Mouse (Mus musculus) liver, embryonic 14.5 days (tissue): ENCODE measurements around the gene Avpi1. TPM values are rescaled to one million over a fixed set of nuclear protein-coding genes. Genes with fewer than 3 reads are reported as not detected.

ENCODE experiments used
- ATAC-seq: fragments of 200-750 bp; cut with Nextera tagmentation; 2 replicates; pipeline ENCODE4 v1.8.0; 2017; ENCODE audit warnings: moderate number of reproducible peaks, mild to moderate bottlenecking, moderate library complexity; ENCODE audit not compliant: insufficient read depth
- DNase-seq, 3 experiments: peaks; one replicate each; pipeline ENCODE4 v3.0.0-alpha.2; 2012 to 2013; ENCODE audit warnings: low read depth in 3 of 3, low spot score in 3 of 3
- H3K27ac ChIP-seq: fragments of 300-500 bp; sonication (generic); 2 replicates; pipeline ENCODE4 v1.5.1; 2014; ENCODE audit warnings: moderate library complexity, mild to moderate bottlenecking, control low read depth, inconsistent platforms
- H3K27me3 ChIP-seq: fragments of 300-500 bp; sonication (generic); 2 replicates; pipeline ENCODE4 v1.6.1; 2014; ENCODE audit warnings: mild to moderate bottlenecking, low read length, moderate library complexity; ENCODE audit not compliant: control insufficient read depth, insufficient read depth
- H3K36me3 ChIP-seq: fragments of 300-500 bp; sonication (generic); replicated peaks from 2 replicates; pipeline ENCODE4 v1.6.1; 2014; ENCODE audit warnings: low read depth; ENCODE audit not compliant: control insufficient read depth, insufficient read depth
- H3K4me1 ChIP-seq, 2 experiments: fragments of 200-500 bp in 1 of 2; fragments of 300-500 bp in 1 of 2; sonication (generic) in 1 of 2; replicated peaks; 2 replicates each; pipeline ENCODE4 v1.6.1; 2012 to 2014; ENCODE audit warnings: antibody characterized with exemption in 1 of 2, inconsistent platforms in 1 of 2, low read length in 1 of 2; ENCODE audit not compliant: control insufficient read depth in 2 of 2, insufficient read depth in 2 of 2
- H3K4me2 ChIP-seq: fragments of 300-500 bp; sonication (generic); 2 replicates; pipeline ENCODE4 v1.6.1; 2014; ENCODE audit warnings: low read depth, mild to moderate bottlenecking, control low read depth, moderate library complexity
- H3K4me3 ChIP-seq, 2 experiments: fragments of 200-500 bp in 1 of 2; fragments of 300-500 bp in 1 of 2; sonication (generic) in 1 of 2; 2 replicates each; pipeline ENCODE4 v1.5.1; 2012 to 2014; ENCODE audit warnings: low read depth in 2 of 2, low read length in 2 of 2, mild to moderate bottlenecking in 2 of 2, control low read depth in 1 of 2, inconsistent platforms in 1 of 2, moderate library complexity in 1 of 2; ENCODE audit not compliant: insufficient read depth in 1 of 2
- H3K9ac ChIP-seq: fragments of 300-500 bp; sonication (generic); replicated peaks from 2 replicates; pipeline ENCODE4 v1.6.1; 2014; ENCODE audit warnings: mild to moderate bottlenecking, control low read depth, moderate library complexity
- H3K9me3 ChIP-seq: fragments of 300-500 bp; sonication (generic); 2 replicates; pipeline ENCODE4 v1.6.1; 2016; ENCODE audit warnings: low read length, mixed read lengths; ENCODE audit not compliant: control insufficient read depth
- CTCF ChIP-seq: IDR thresholded peaks from 2 replicates; pipeline ENCODE4 v1.5.1; 2016; ENCODE audit warnings: antibody characterized with exemption, low read depth, control low read depth
- EP300 ChIP-seq: IDR thresholded peaks from 2 replicates; pipeline ENCODE4 v1.6.1; 2016; ENCODE audit warnings: antibody characterized with exemption, low read depth
- WGBS: fragments of 180-500 bp; shearing (Covaris S2); extraction: QIAGEN DNeasy Blood & Tissue Kit; methylation state at CpG from one replicate; pipeline ENCODE4 v1.1.7; 2014; ENCODE audit not compliant: insufficient replicate concordance; 5-methylcytosine and 5-hydroxymethylcytosine counted together
- polyA plus RNA-seq, 2 experiments: library from polyadenylated mRNA; depleted of rRNA in 1 of 2; stranded (reverse) in 1 of 2; unstranded in 1 of 2; fragments of >200 nt; fragmentation: Nextera tagmentation in 1 of 2; extraction: Ambion mirVana in 1 of 2; gene quantifications; 2 replicates each; pipeline versions ENCODE4 v1.2.1 to v1.2.3; 2012 to 2014

Gene Avpi1
- polyA plus RNA-seq, 2 experiments: 7.2 to 20.4 TPM

DNA sequence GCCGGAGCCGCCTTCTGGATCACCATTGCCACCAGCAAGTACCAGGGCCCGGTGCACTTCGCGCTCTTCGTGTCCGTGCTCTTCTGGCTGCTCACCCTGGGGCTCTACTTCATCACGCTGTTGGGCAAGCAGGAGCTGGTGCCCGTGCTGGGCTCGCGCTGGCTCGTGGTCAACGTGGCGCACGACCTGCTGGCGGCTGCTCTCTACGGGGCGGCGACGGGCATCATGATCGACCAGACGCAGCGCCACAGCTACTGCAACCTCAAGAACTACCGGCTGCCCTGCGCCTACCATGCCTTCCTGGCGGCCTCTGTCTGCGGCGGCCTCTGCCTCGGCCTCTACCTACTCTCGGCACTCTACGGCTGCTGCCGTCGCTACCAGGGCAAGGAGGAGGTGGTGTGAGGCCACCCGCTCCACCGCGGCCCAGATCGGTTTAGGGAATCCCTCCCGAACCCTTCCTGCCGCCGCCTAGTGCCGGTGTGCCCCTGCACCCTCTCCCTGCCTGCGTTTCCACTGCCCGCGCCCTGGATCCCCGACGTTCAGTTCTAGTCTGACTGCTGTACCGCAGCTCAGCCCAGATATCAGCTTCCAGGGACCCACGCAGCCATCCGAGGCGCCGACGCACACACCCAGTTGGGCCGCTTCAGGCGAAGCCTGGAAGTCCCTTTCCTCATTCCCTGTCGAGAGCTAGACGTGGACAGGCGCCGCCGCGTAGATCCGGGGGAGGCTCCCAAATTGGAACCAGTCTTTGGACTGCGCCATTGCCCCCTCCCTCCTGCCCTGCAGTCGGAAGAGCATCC is 19.1 kb upstream of the Avpi1 start:
- Histone ChIP-seq H3K4me2 (peak overlapping the region; percentile 71), H3K4me1 (peaks cover 7 to 15% of the 10 kb centered on the region in 2 experiments), H3K36me3 (no peaks in the 10 kb centered on the region), H3K27ac (no peak overlapping the region), H3K27me3 (peaks cover 28% of the 10 kb centered on the region), H3K9me3 (no peaks in the 10 kb centered on the region), H3K9ac (peak overlapping the region; percentile 39), H3K4me3 (peak overlapping the region; percentile 54 to 65)
- 3% methylated on average over 53 of the region's 63 CpGs for WGBS
- TF ChIP-seq EP300 (no peak), CTCF (no peak)
- ATAC-seq: peak; percentile 36
- no peak for DNase-seq

DNA sequence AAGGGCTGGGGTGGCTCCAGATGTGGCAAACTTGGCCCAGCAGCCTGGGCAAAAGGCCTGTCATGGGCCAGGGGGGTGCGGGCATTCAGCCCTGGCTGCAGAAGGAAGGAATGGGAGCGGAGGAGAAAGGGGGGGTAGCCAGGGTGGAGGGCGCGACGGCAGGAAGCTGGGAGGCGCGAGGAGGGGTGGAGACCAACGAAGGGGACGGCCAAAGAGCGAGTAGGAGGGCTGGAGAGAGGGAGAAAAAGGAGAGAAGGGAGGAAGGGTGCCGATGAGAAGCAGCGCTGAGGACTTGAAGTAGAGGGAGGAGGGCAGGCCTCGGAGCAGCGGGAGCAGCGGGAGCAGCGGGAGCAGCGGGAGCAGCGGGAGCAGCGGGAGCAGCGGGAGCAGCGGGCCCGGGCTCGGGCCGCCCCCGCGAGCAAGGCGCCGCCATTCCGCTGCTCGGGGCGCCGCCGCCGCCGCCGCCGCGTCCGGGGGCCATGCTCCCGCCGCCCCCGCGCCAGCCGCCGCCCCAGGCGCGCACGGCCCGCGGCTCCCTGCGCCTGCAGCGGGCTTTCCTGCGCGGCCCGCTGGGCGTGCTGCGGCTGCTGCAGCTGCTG is 18.4 kb upstream of the Avpi1 start, which contains the start of gene Marveld1:
Gene Marveld1 (plus strand): TSS at position 231 of the 599 bp plus-strand sequence.
- no peaks in the 10 kb centered on the region for H3K9me3 ChIP-seq
- DNase-seq (no peak), ATAC-seq (peak; percentile 40)
- peak within 1 kb of the TSS; percentile 29; the same call in 1 of the 2 replicates for H3K27ac ChIP-seq
- H3K4me1 ChIP-seq: peaks cover 7 to 15% of the 10 kb centered on the region in 2 experiments
- H3K4me2 ChIP-seq: peak within 1 kb of the TSS; percentile 71
- no peaks in the 10 kb centered on the region for H3K36me3 ChIP-seq
- TF ChIP-seq EP300 (no peak), CTCF (no peak)
- peak within 1 kb of the TSS; percentile 39 for H3K9ac ChIP-seq
- H3K27me3 ChIP-seq: peaks cover 28% of the 10 kb centered on the region
- H3K4me3 ChIP-seq: peak within 1 kb of the TSS; percentile 54 to 65
- WGBS: under 1% methylated on average over 54 of the region's 57 CpGs

DNA sequence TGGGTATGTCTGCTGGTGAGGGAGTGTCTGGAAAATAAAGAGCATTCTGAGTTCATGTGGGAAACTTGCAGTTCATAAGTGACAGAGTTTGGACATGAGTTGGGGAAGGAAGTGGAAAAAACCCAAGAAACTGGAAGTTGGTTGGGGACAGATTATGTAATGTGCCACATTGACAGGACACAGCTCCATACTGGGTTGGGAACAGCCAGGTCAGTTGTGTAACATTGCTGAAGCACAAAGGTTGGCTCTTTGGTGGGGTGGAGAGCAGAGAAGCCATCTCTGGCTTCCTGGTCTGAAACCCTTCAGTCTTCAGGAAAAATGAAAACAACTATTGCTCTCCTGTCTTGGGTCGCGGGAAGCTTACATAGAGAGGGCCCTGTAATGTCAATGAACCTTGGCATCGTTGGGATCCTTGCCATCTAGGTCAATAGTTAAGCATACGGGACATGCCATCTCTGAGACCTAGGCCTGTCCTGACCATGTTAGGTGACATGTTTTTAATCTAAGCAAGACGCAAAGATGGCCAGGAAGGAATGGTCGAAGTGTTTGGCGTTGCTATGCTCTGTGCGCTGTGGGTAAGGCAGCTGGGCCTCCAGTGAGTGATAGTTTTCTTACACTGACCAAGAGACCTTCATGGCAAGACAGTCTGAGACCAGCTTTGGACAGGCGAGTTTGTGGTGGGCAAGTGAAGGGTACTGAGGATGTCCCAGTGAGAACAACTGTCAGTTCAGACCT is 17.6 kb upstream of the Avpi1 start:
- Histone ChIP-seq H3K9me3 (no peaks in the 10 kb centered on the region), H3K27ac (peak overlapping the region; percentile 29; the same call in 1 of the 2 replicates), H3K36me3 (no peaks in the 10 kb centered on the region), H3K4me3 (no peak overlapping the region), H3K4me1 (peaks cover 7 to 15% of the 10 kb centered on the region in 2 experiments), H3K27me3 (peaks cover 28% of the 10 kb centered on the region), H3K9ac (no peak overlapping the region), H3K4me2 (no peak overlapping the region; the same call in 1 of the 2 replicates)
- WGBS: 77% methylated on average over 9 of the region's 9 CpGs
- TF ChIP-seq CTCF (no peak), EP300 (no peak)
- DNase-seq (no peak), ATAC-seq (no peak)

DNA sequence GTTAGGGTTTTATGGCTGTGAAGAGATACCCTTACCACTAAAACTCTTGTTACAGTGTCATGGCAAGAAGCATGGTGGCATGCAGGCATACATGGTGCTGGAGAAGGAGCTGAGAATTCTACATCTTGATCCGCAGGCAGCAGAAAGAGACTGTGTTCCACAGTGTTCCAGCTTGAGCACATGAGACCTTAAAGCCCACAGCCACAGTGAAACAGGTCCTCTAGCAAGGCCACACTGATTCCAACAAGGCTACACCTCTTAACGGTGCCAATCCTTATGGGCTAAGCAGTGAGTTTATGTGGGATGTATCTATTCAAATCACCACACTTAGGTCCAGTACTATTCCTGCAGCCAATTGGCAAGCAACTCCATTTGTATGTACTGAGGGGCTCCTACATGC is 16.9 kb upstream of the Avpi1 start:
- no peak overlapping the region for H3K27ac ChIP-seq
- peaks cover 28% of the 10 kb centered on the region for H3K27me3 ChIP-seq

More for the DNA sequence above, 16.9 kb upstream of the Avpi1 start:
- H3K9ac ChIP-seq: no peak overlapping the region
- H3K36me3 ChIP-seq: no peaks in the 10 kb centered on the region
- no peak overlapping the region for H3K4me2 ChIP-seq
- H3K4me1 ChIP-seq: peaks cover 7 to 15% of the 10 kb centered on the region in 2 experiments
- H3K4me3 ChIP-seq: no peak overlapping the region
- ATAC-seq (no peak), DNase-seq (no peak)
- TF ChIP-seq CTCF (no peak), EP300 (no peak)
- no peaks in the 10 kb centered on the region for H3K9me3 ChIP-seq
- 67% methylated on average over 2 of the region's 2 CpGs for WGBS
